Mouse (Mus musculus) mouse trophoblast stem cell (cell line): ENCODE results near the gene Trp53inp2.

Experiments
- in situ Hi-C, 2 experiments: fragments of 300-500 bp; cut with MseI, MboI; formaldehyde crosslinking; loops; 2 replicates in 1 of 2; 3 replicates in 1 of 2; pipeline ENCODE4 v1.15.1; 2025

Trp53inp2 gene

DNA sequence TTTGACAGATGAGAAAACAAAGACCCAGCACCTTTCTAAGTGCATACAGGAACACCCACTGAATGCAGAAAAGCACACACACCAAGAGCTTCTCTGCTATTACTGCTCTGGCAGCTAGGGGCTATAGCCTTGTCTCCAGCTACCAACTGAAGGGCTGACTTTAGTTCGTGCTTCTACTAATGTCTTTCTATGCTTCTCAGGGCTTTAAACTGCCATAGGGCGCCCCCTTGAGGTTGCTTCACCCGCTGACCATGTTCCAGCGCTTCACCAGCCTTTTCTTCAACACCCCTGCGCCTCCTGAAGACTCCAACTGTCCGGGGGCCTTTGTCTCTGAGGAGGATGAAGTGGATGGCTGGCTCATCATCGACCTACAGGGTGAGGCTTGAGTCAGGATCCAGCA is 4.2 kb downstream of the Trp53inp2 start:
- in situ Hi-C loops, result no loop called here

DNA sequence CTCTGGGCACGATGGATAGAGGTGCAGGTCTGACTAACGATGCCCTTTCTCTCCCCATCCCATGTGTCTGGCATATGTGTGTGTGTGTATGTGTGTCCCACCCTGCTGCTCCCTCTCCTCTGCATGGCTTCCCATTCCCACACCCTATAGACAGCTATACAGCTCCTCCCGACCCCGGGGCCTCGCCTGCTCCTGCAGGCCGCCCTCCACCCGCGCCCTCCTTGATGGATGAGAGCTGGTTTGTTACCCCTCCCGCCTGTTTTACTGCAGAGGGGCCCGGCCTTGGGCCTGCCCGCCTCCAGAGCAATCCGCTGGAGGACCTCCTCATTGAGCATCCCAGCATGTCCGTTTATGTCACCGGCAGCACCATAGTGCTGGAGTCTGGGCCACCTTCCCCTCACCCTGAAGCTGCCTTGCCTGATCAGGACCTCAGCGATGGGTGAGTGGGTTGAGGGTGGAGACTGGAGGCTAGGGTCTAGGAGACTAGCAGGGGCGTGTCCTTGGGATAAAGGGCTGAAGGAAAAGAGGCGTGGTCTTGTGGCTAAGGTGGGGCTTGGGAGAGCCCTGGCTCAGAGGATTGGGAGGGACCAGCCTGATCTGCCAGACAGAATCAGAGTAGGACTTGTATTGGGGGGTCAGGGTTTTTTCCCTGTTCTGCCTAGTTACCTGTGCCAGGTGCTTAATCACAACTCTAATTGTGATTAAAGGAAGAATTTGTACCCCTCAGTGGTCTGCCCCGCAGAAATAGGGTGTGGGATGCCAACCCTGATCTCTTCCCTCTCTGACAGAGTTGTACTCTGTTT is 5.1 kb downstream of the Trp53inp2 start:
- in situ Hi-C loops, result no loop called here

GRCm38 (mm10) chr2:155386534-155386899 is 5.7 kb downstream of the Trp53inp2 start:
- in situ Hi-C loops, result no loop called here

DNA sequence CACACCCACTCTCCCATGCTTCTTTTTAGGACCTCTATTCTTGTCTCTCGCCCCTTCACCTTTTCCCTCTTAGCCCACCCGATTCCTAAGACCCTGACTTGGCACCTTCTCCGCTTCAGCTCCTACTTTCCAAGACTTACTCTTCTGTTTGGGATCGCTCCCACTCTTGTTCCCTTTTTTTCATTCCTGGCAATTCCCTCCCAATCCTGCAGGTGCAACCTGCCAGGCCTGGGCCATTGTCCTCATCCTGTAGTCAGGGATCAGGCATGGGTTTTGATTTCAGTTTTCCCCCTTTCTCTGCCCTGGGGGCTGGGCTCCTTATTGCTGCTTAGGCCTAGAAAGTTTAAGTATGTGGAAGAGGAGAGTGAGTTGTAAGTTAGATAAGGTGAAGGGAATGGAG is 6.2 kb downstream of the Trp53inp2 start:
- in situ Hi-C loops, result no loop called here

GRCm38 (mm10) chr2:155388573-155388972 is 7.7 kb downstream of the Trp53inp2 start:
- in situ Hi-C loops, result no loop called here

GRCm38 (mm10) chr2:155394586-155394985 is 13.7 kb downstream of the Trp53inp2 start:
- in situ Hi-C loops, result no loop called here

DNA sequence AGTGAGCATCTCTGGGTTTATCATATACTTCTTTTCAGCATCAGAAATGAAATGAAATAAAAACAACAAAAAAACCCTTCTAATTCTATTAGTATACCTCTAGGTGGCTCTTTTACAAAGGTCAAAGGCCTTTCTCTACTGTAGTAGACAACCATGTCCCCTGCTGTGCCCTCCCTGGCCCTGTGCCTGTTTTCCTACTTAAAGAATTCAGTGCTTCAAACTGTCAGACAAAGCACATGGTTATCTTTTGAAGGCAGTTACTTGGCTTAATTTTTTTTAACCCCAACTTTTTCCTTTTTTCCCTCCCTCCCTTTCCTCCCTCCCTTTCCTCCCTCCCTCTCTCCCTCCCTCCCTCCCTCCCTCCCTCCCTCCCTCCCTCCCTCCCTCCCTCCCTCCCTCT is 19.4 kb downstream of the Trp53inp2 start:
- in situ Hi-C loops, result no loop called here

GRCm38 (mm10) chr2:155401926-155402325 is 21.1 kb downstream of the Trp53inp2 start:
- in situ Hi-C loops, result no loop called here

- in situ Hi-C loops, result no loop called here
Measured at GRCm38 (mm10) chr2:155404635-155405034, 23.8 kb downstream of the Trp53inp2 start.

- in situ Hi-C loops, result no loop called here
Measured at GRCm38 (mm10) chr2:155420911-155421310, 40.1 kb downstream of the Trp53inp2 start.

DNA sequence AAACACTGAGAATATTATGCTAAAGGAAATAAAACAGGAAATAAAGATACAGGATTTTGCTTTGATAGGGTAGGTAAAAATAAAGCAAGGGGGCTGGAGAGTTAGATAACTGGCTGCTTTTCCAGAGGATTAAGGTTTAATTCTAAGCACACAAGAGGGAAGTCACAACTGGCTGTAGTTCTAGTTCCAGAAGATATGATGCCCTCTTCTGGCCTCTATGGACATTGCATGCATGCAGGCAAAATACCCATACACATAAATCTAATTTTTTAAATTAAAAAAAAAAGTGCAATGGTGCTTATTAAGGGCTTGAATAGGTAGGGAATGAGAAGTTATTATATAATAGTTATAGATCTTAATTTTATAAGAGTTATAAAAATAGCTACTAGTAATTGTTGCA is 55.6 kb downstream of the Trp53inp2 start:
- in situ Hi-C loops, result no loop called here
